Mouse (Mus musculus): ENCODE data around the gene Ptpre. TPM values are rescaled to one million over a fixed set of nuclear protein-coding genes. Genes with fewer than 3 reads are reported as not detected.
A peak's percentile ranks its signal among the peaks of the same experiment; 100 is the strongest.
"Not testable (repeated sequence)": the region's sequence is repeated elsewhere in the genome, so short reads cannot be mapped to it uniquely, and the experiment has no call there.

The Ptpre gene
- polyA plus RNA-seq, 1 experiment from 2014 or later, result 4.7 TPM

GRCm38 (mm10) chr7:135668852-135669739 lies 131.8 kb downstream of the Ptpre start:
- Histone ChIP-seq H3K4me3 (ENCODE audit: low read depth, low read length) (no peak overlapping the region), H3K9ac (ENCODE audit: low read depth, low read length) (no peak overlapping the region)
- peak; percentile 90 for TF ChIP-seq CTCF (IDR thresholded peaks at IDR 0.05; ENCODE audit: low read depth)

GRCm38 (mm10) chr7:135673576-135673975 lies 136.3 kb downstream of the Ptpre start:
- TF ChIP-seq CTCF (IDR thresholded peaks at IDR 0.05; ENCODE audit: low read depth), result no peak
- Histone ChIP-seq H3K27ac (ENCODE audit: low read depth, low read length) (no peak overlapping the region), H3K9ac (ENCODE audit: low read depth, low read length) (no peak overlapping the region), H3K4me2 (replicated peaks; ENCODE audit: low read depth) (no peak overlapping the region), H3K9me3 (ENCODE audit: control insufficient read depth) (no peaks in the 10 kb centered on the region), H3K4me3 (ENCODE audit: low read depth, low read length) (no peak overlapping the region), H3K4me1 (replicated peaks; ENCODE audit: control insufficient read depth, insufficient read depth, low read length) (no peaks in the 10 kb centered on the region), H3K36me3 (ENCODE audit: control insufficient read depth, insufficient read depth) (peaks cover 4% of the 10 kb centered on the region; the same call in 1 of the 2 replicates), H3K27me3 (replicated peaks; ENCODE audit: control insufficient read depth, insufficient read depth, low read length) (no peaks in the 10 kb centered on the region)
- 62% methylated on average over 3 of the region's 3 CpGs for WGBS
- no peak for ATAC-seq

More at GRCm38 (mm10) chr7:135668852-135669739, 131.8 kb downstream of the Ptpre start:
- no peak overlapping the region for H3K4me2 ChIP-seq (replicated peaks; ENCODE audit: low read depth)
- no peak overlapping the region for H3K27ac ChIP-seq (ENCODE audit: low read depth, low read length)
- no peaks in the 10 kb centered on the region for H3K27me3 ChIP-seq (replicated peaks; ENCODE audit: control insufficient read depth, insufficient read depth, low read length)
- 43% methylated on average over 16 of the region's 16 CpGs for WGBS
- H3K9me3 ChIP-seq (ENCODE audit: control insufficient read depth), result no peaks in the 10 kb centered on the region
- ATAC-seq, result 0 out of 2 replicates have a peak, but pooled peaks have one; percentile 25
- no peaks in the 10 kb centered on the region for H3K4me1 ChIP-seq (replicated peaks; ENCODE audit: control insufficient read depth, insufficient read depth, low read length)
- H3K36me3 ChIP-seq (ENCODE audit: control insufficient read depth, insufficient read depth), result peaks cover 6% of the 10 kb centered on the region; the same call in 1 of the 2 replicates

DNA sequence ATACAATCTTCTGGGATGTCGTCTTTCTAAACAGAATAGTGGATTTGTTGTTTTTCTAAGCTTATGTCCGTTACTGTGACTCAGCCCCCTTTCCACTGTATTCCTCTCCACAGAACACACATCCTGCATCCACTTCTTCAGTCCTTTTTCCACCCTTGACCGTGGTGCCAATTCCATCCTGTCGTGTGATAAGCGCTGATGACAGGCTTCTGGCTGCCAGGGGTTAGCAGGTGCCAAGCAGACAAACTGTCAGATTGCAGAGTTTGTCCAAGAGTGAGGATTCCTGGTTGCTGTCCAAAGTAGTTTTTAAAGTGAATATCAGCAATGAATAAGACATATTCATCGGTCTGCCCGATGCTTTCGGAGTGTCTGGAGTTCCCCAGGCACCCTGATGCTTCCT lies 139.4 kb downstream of the Ptpre start:
- Histone ChIP-seq H3K4me1 (replicated peaks; ENCODE audit: control insufficient read depth, insufficient read depth, low read length) (no peaks in the 10 kb centered on the region), H3K27me3 (replicated peaks; ENCODE audit: control insufficient read depth, insufficient read depth, low read length) (no peaks in the 10 kb centered on the region), H3K4me3 (ENCODE audit: low read depth, low read length) (no peak overlapping the region), H3K27ac (ENCODE audit: low read depth, low read length) (no peak overlapping the region), H3K9me3 (ENCODE audit: control insufficient read depth) (no peaks in the 10 kb centered on the region), H3K4me2 (replicated peaks; ENCODE audit: low read depth) (no peak overlapping the region), H3K36me3 (ENCODE audit: control insufficient read depth, insufficient read depth) (0 out of 2 replicates have a peak, but pooled peaks cover 4% of the 10 kb centered on the region), H3K9ac (ENCODE audit: low read depth, low read length) (no peak overlapping the region)
- no peak for ATAC-seq
- WGBS, result 83% methylated on average over 8 of the region's 8 CpGs
- TF ChIP-seq CTCF (IDR thresholded peaks at IDR 0.05; ENCODE audit: low read depth), result no peak

DNA sequence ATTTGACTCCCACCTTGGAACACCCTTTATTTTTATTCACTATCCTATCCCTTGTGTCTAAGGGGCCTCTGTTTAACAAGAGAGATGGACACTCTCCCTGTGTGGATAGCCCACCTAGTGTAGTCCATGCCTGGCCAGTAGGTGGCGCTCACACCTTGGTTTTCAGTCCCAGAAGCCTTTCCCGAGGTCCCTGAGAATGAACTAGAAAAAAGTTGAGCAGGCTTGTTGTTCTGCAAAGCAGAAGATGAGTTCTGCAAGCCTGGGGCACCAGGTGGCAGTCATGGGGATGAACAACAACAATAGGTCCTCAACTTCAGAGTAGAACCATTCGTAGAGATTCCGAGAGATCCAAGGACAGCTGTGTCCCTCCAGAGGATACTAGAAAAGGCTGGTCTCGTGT lies 143.1 kb downstream of the Ptpre start:
- Histone ChIP-seq H3K36me3 (ENCODE audit: control insufficient read depth, insufficient read depth) (peaks cover 9% of the 10 kb centered on the region; the same call in 1 of the 2 replicates), H3K4me2 (replicated peaks; ENCODE audit: low read depth) (no peak overlapping the region), H3K27me3 (replicated peaks; ENCODE audit: control insufficient read depth, insufficient read depth, low read length) (no peaks in the 10 kb centered on the region), H3K9me3 (ENCODE audit: control insufficient read depth) (no peaks in the 10 kb centered on the region), H3K27ac (ENCODE audit: low read depth, low read length) (no peak overlapping the region), H3K4me3 (ENCODE audit: low read depth, low read length) (no peak overlapping the region), H3K4me1 (replicated peaks; ENCODE audit: control insufficient read depth, insufficient read depth, low read length) (no peaks in the 10 kb centered on the region), H3K9ac (ENCODE audit: low read depth, low read length) (no peak overlapping the region)
- peak; percentile 54 for ATAC-seq
- peak; percentile 85 for TF ChIP-seq CTCF (IDR thresholded peaks at IDR 0.05; ENCODE audit: low read depth)
- 66% methylated on average over 5 of the region's 5 CpGs for WGBS

GRCm38 (mm10) chr7:135684098-135684497 lies 146.8 kb downstream of the Ptpre start:
- 53% methylated on average over 4 of the region's 4 CpGs for WGBS
- ATAC-seq; H3K4me3 ChIP-seq (ENCODE audit: low read depth, low read length): not testable (repeated sequence)

GRCm38 (mm10) chr7:135684938-135685337 lies 147.7 kb downstream of the Ptpre start:
- no peak overlapping the region for H3K27ac ChIP-seq (ENCODE audit: low read depth, low read length)
- no peak overlapping the region for H3K9ac ChIP-seq (ENCODE audit: low read depth, low read length)
- peaks cover 42% of the 10 kb centered on the region for H3K36me3 ChIP-seq (ENCODE audit: control insufficient read depth, insufficient read depth)
- no peaks in the 10 kb centered on the region for H3K27me3 ChIP-seq (replicated peaks; ENCODE audit: control insufficient read depth, insufficient read depth, low read length)
- H3K9me3 ChIP-seq (ENCODE audit: control insufficient read depth), result no peaks in the 10 kb centered on the region
- TF ChIP-seq CTCF (IDR thresholded peaks at IDR 0.05; ENCODE audit: low read depth), result no peak
- H3K4me3 ChIP-seq (ENCODE audit: low read depth, low read length), result no peak overlapping the region
- 82% methylated on average over 7 of the region's 7 CpGs for WGBS
- no peak overlapping the region for H3K4me2 ChIP-seq (replicated peaks; ENCODE audit: low read depth)
- no peak for ATAC-seq
- no peaks in the 10 kb centered on the region for H3K4me1 ChIP-seq (replicated peaks; ENCODE audit: control insufficient read depth, insufficient read depth, low read length)

More at GRCm38 (mm10) chr7:135684098-135684497, 146.8 kb downstream of the Ptpre start:
- not testable (repeated sequence) for H3K4me1 ChIP-seq (replicated peaks; ENCODE audit: control insufficient read depth, insufficient read depth, low read length); H3K9me3 ChIP-seq (ENCODE audit: control insufficient read depth); H3K4me2 ChIP-seq (replicated peaks; ENCODE audit: low read depth); H3K27me3 ChIP-seq (replicated peaks; ENCODE audit: control insufficient read depth, insufficient read depth, low read length); H3K9ac ChIP-seq (ENCODE audit: low read depth, low read length); H3K27ac ChIP-seq (ENCODE audit: low read depth, low read length)
- peaks cover 37% of the 10 kb centered on the region for H3K36me3 ChIP-seq (ENCODE audit: control insufficient read depth, insufficient read depth)

Data from intestine, postnatal 0 days (tissue).